Mouse (Mus musculus): Measurements from ENCODE around the gene Wdr66.
A peak's percentile ranks its signal among the peaks of the same experiment; 100 is the strongest.

The Wdr66 gene

DNA sequence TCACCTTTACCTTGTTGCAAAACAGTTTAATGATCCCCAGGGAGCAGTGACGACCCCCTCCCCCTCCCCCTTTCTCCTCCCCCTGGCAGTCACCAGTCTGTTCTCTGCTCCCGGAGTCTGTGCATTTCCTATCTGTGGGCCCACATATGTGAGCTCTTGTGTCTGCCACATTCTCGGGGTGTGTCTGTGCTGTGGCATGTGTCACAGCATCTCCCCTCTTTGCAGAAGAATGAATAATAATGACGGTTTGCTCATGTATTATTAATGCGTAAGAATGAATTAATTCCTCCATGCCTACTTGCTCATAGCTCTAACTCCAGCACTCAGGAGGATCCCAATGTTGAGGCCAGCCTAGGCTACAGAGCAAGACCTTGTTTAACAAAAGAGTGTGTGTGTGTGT lies 21.0 kb downstream of the Wdr66 start:
- DNase-seq, result no peak

DNA sequence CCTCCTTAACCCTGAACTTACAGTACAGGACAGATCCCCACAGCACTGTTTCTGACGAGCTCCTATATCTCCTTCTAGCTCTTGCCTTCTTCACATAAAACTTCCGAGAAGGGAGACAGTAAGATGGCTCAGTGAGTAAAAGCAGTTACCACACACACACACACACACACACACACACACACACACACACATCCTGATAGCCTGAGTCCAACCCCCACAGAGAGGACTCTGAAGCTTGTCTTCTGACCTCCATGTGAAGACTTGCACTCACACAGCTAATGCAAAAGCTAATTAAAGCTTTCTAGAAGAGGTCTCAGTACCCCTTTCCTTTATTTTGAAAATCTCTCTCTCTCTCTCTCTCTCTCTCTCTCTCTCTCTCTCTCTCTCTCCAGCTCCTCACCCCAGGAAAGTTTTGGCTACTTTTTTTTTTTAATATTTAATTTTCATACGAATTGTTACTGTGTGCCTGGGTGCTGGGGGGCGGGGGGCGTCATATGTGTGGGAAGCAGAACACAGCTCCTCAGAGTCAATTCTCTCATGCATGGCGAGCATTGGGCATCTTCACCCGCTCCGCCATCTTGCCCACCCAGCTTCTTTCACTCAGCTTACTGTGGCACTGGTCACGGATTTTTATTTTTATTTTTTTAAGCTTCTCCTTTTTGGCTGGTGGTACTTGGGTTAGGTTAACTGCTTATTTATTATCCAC lies 24.9 kb downstream of the Wdr66 start:
- no peak for DNase-seq

DNA sequence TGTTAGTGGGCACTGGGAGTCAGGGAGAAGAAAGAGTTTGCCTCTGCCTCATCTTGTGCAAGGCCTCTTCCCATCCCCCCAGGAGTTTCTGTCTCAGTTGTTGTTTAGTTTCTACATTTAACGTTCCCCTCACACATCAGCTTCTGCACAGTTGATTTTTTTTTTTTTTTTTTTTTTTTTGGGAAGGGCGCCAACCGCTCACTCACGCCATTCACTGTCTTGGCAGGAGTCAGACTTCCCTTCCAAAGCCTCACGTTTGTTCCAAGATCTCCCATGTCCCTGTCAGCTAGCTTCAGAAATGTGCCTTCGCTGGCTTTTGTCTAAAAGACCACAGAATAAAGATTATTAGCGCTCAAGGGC lies 25.4 kb downstream of the Wdr66 start:
- DNase-seq, result no peak

DNA sequence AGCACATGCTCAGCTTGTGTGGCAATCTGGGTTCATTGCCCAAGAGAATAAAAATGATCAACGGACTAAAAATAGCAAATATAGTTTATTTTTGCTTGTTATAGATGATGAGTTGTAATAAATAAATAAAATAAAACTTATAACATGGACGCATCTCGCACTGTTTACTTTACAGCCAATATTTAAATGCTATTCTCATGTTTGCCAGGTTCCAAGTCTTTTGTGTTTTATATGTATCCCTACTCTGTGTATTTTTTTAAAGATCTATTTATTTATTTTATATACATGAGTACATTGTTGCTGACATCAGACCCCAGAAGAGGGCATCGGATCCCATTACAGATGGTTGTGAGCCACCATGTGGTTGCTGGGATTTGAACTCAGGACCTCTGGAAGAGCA lies 25.8 kb downstream of the Wdr66 start:
- no peak for DNase-seq

DNA sequence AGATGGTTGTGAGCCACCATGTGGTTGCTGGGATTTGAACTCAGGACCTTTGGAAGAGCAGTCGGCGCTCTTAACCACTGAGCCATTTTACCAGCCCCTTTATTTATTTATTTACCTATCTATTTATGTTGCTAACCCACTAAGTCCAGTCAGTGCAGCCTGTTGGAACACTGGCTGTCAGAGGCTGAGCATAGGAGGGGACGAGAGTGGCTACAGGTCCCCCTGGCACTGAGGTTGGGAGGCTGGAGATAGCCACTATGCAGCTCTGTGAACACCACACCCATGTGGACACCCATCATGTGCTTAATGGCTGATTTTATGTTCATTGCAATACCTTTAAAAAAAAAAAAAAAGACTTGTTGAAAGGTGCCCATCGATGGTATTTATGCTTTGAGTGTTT lies 27.3 kb downstream of the Wdr66 start:
- DNase-seq, result no peak

DNA sequence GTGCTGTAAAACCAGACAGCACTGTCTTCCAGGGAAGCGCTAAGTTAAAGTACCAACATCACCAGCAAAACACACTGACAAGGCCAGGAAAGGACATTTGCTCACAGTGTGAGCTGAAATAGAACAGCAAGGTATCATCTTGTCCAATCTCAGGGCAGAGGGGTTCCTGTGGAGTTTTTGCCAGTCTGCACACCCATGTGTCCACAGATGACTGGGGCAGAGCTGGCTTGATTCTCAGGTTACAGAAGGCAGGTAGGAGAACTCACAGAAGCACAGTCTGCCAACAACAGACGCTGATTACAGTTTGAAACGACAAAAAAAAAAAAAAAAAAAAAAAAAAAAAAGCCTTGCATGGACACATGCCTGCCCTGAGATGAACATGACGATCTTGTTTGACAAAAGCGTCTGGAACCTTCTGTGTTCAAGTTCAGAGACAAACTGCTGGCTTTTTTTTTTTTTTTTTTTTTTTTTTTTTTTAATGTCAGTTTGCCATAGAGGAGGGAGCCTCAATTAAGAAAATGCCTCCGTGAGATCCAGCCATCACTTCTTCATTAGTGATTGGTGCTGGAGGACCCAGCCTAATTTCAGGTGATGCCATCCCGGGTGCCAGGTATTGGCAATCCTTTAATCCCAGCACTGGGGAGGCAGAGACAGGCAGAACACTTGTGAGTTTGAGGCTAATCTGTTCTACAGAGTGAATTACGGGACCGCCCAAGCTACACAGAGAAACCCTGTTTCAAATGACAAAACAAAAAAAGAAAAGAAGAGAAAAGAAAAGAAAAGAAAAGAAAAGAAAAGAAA lies 29.6 kb downstream of the Wdr66 start:
- peak; percentile 28 for DNase-seq

DNA sequence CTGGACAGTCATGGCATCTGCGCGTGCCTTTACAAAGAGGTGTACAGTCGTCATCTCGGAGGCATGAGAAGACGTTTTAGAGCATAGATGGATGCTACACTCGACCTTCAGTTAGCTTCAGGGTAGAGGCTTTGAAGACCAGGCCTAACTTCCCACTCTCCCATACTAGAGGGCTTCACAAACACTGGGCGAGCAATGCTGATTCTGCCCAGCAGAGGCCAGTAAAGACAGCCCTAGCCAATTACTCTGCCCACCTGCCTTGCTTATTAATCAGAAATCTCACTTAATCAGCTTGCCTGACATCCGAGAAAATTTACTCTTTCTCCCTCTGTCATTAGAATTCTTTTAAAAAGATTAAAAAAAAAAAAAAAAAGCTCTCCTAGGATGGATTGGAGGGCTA lies 33.3 kb downstream of the Wdr66 start:
- DNase-seq, result no peak

DNA sequence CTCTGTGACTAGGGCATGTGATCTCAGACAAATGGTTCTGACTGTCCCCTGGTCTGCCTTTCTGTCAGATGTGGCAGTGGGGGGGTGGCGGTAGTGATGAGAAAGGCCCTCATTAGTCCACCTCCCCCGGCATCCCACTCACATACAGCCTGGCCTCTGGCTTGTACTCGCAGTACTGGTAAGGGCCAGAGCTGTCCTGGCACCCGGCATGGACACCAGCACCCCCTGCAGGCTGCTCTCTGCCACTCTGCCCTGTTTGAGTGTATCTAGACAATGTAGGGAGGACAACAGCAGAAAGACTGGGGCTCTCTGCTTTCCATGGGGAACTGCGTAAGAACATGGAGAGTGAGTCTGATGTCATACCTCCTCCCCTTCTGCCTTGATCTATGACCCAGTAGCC lies 36.2 kb downstream of the Wdr66 start:
- peak; percentile 16 for DNase-seq

DNA sequence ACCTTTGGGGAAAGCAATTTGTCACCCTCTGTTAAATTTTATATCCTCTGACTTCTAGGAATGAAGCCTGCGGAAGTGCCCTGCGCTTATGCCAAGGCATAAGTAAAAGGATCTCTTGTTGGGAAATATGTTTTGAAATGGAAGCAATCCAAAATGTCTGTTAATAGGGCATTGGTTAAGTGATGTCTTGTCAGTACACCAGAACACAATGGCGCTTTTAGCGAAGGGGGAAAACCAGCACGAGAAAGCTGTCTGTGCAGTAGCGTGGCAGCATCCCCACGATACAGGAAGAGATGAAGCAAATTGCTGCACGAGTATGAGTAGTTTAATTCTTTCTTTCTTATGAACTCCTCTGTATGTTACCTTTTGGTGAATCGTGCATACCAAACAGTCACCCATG lies 42.8 kb downstream of the Wdr66 start:
- DNase-seq, result no peak

DNA sequence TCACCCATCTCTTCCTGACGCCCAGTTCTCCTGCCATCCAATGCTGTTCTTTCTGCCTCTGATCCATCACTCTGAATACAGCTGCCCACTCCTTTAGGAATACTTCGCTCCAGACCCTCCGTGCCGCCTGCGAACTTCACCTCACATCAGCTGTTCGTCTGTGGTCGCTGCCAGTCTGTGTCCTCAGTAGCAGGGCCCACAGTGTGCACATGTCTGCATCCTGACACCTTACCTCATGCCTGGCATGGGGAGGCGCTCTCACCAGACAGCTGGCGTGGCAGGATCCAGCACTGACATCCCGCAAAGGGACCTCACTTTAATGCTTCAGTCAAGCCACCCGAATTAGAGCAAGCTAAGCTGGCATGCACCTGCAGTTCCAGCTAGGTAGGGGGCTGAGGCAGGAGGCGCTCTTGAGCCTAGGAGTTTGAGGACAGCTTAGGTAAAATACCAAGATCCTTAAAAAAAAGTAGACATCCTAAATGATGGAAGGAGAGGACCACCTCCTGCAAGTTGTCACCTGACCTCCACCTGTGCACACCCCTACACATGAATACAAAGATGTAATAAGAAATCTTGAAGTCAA lies 44.4 kb downstream of the Wdr66 start:
- no peak for DNase-seq

DNA sequence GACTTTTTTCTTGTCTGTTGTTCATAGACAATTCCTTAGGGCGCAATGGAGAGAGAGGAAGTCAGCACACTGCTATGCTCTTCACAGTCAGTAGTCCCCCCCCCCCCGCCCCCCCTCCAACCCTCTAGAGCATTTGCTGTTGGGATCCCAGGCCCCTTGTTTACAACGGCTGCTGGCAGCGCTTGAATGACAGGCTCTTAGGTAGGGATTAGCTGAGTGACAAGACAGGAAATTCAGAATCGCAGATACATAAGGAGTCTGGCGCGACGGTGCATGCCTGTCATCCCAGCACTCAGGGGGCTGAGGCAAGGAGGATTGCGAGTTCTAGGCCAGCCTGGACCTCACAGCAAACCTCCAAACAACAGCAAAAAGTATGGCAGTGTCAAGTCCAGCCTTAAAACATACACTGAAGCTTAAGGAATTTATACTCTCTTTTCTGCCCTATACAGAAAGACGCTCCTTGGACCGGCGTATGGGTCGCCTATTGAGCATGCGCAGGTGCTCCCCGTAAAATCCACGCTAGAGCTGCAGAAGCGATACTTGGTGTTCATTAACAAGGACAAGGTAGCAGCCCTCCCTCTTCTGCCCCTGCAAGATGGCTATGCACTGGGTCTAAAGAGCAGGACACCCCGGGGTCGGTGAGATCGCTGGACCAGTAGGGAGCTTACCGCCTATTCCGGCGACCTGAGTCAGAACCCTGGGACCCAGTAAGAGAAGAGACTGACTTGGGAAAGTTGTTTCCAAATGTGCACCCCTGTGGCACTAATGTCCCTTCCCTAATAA lies 45.3 kb downstream of the Wdr66 start:
- DNase-seq, result no peak

DNA sequence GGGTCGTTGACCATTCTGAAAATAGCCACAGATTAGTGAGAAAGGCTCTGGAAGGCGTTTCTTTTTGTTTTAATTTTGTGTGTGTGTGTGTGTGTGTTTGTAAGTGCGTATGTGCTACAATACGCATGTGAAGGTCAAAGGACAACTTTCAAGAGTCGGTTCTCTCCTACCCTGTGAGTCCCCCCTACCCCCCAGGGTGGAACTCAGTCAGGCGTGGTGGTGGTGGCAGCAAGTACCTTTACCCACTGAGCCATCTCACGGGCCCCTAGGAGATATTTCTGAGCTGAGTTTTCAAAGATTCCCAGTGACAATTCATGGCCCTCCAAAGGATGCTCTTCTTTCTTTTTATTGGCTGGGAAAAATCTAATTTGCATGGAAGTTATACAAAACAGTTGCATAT lies 45.9 kb downstream of the Wdr66 start:
- DNase-seq, result no peak

DNA sequence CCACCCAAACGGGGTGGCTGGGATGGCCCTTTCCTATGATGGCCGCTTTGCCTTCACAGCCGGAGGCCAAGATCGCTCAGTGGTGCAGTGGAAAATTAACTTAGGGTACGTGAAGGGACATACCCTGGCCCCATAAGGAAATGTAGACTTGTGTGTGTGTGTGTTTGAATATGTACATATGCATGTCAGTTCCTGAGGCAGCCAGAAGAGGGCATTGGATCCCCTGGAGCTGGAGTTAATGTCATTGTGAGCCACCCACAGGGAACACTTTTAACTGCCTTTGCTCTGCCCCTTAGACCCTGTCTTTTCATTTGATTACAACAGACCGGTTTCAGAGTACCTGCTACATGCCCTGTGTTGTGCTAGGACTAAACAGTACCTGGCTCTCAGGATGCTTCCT lies 46.6 kb downstream of the Wdr66 start:
- no peak for DNase-seq

DNA sequence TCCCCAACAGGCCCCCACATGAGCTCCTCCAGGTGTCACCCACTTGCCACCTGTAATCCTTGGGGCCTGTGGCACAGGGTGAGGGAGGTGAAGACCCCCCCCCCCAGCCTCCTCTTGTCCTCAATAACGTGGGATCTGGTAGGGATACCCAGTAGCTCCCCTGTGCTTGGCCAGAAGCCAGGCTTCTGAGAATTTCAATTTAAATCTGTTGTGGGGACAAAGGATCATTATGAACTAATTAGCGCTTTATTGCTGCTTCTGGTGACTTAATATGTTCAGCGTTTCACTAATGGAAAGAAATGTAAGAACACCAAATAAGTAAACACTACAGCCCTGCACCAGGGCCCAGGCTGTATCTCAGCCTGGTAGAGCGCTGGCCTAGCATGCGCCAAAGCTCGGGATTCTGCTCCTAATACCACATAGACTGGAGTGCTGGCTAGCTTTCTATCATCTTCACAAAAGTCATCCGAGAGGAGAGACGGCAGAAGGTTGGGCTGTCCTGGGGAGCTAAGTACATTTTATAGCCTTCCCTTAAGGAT lies 48.7 kb downstream of the Wdr66 start:
- DNase-seq, result no peak

DNA sequence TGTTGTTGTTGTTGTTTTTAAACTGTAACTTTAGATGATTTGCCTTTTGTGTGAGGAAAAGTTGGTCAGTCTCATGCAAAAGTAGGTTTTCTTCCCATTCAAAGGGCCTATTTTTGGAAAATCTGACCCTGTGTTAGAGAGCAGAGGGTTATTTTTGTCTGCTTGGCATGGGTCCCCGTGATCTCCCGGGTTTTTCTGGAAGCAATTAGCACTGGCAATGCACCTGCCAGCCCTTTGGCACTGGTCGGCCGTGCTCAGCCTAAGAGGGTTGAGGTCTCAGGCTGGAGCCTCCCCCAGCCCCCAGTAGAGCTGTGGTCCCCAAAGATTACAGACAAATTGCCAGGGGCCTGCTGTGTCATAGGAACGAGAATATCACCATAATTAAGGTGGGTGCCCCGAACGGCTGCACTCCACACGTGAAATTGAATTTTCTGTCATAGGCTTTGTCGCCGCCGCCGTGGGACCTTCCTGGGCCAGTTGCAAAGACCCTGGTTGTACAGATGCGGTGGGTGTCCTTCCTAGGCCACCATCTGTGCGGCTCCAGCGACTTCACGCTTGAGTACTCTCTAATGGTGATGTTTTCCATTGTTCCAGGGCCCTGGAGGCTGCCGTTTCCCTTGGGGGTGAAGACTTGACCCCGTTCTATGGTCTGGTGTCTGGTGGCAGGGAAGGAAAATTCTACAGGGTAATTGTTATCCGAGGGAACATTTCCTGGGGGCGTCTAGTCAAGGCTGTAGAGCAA lies 50.0 kb downstream of the Wdr66 start:
- DNase-seq, result peak; percentile 34

DNA sequence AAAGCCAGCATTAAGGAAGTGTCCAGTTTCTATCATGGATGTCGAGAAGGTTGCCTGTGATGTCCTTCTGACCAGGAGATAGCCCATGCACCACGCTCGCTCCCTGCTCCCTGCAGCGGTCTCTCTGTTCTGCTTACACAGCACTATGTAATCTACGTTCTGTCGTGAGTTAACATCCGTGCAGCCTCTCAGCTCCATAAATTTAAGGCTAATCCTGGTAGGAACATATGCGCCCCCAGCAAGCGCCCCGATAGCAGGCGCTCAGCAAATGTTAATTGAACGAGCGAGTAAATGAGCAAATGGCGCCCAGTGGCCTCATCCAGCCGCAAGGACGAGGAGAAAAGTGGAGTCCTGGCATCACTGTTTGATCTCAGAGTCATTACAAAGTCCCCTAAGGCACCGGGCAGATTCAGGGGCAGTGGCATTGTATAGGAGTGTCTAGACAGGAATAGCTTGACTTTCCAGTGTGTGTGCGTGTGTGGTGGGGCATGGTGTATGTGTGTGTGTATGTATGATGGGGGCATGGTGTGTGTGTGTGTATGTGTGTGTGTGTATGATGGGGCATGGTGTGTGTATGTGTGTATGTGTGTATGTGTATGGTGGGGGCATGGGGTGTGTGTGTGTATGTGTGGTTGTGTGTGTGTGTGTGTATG lies 55.9 kb downstream of the Wdr66 start:
- no peak for DNase-seq

DNA sequence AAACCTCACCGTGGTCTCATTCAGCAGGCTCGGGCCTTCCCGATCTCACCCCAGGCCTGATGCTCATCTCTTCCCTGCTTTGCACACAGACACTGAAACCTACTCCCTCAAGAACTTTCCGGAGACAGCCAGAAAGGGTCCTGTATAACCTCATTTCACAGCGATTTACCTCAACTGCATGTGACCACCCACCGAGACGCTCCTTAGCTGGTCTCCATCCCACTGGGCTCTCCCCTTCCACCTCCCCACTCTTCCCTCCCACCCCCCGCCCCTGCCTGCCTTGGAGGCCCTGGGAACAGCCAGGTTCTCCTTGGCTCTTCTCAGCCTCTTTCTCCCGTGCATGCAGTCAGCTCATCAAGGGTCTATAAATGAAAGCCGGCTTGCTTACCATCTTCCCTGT lies 57.9 kb downstream of the Wdr66 start:
- DNase-seq, result no peak

DNA sequence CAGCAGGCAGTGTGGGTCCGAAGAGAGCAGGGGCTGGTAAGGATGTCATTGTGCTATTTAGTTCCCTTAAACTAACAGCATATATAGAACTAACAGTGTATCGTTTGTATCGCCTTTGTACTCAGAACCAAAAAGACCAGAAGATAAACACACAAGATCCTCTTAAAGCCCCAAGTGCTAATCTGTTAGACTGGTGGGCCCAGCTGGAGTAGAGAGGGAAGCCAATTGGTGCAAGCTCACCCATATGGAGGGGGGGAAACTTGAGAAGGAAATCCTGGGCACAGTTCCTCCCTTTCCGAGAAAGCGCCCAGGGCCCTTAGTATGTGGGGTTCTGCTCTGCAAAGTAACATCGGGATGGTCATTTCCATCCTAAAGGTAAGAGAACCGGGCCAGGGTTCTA lies 58.3 kb downstream of the Wdr66 start:
- DNase-seq, result no peak

DNA sequence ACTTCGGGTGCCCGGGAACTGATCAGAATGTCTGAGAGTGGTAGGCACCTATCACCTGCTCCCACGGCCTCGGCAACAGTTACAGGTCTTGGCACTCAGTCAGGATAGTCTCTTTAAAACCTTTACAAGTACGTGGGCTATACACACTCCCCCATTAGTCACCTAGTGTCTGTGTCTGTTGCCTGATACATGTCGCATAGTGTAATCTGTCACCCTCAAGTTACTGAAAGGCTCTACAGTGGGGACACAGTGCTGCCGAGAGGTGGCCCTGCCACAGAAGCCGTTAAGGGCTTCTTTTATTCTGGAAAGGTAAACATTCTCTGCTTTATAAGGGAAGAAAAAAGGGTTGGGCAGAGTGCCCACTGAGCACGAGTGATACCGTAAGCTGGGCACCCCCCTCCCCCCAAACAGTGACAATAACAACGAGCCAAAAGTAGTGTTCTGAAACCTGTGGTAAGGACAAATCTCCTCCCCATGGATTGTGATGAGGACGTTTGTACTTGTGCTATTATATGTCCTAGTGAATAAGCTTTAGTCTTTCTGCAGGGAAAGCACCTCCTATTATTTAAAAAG lies 61.2 kb downstream of the Wdr66 start:
- no peak for DNase-seq

DNA sequence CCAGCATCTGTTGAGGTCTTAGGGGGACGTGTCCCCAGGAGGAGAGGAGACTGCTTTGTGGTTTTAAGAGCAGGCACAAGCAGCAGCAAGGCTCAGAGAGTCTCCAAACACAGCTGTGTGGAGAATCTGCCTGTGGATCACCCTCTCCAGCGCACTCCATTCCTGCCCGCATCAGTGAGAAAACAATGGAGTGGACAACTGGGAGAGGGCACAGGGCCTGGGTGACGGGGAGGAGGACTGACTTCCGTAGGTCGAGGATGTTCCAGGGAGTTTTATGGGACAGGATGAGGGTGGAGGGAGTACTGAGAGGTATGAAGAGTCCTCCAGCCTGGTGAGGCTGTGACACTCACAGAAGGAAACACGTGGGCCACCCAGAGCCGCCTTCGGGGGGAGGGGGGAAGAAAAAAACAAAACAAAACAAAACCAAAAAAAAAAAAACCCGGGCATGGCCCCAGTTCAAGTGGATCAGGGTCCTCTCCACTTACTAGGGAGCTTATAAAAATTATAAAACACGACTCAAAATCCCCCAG lies 62.0 kb downstream of the Wdr66 start:
- DNase-seq, result no peak

DNA sequence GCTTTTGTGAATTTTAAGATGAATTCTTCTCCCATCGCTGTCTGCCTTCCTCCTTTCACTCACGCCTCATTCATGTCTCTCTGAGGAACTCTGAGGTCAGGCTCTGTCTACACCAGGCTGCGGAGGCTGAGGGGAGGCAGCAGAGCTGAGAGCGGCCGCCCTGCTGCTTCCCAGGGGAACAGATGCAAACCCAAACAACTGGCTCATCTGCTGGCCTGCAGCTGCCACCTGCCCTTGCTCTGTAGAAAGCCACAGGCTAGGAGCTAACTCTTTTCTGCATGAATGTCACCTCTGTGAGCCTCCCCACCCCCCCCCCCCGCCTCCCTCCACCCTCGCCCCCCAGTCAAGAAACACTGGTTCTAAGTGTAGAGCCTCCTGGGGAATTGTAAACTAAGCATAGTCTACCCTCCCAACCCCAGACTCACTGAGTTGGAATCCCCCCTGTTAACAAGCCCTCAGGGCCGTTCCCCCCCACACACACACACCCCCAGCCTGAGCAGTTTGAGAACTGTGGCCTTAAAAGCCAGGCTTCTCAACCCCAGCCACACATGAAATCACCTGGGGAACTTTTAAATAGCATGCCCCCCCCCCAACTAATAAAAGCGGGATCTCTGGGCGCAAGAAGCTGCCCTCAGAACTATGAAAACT lies 63.4 kb downstream of the Wdr66 start:
- no peak for DNase-seq

Measured in cerebellum, adult 8-10 months (tissue).